Mouse (Mus musculus) stomach, postnatal 0 days (tissue): Measurements from ENCODE around the gene Myo15.

Experiments
- CTCF ChIP-seq: IDR thresholded peaks from 2 replicates; pipeline ENCODE4 v1.5.1; 2016; ENCODE audit warnings: antibody characterized with exemption, low read depth, mild to moderate bottlenecking, moderate library complexity
- EP300 ChIP-seq: optimal IDR thresholded peaks from 2 replicates; pipeline ENCODE3; 2016; ENCODE audit warnings: antibody characterized with exemption

- TF ChIP-seq CTCF: no peak
- TF ChIP-seq EP300: no peak
These were observed 25.1 kb upstream of the Myo15 start for GRCm38 (mm10) chr11:60444007-60444406.
